Mouse (Mus musculus) Muller cell, postnatal 12 days (primary cell): ENCODE data around the gene Lfng.

Experiments
- DNase-seq: peaks from one replicate; pipeline ENCODE4 v3.0.0-alpha.2; 2015; ENCODE audit errors: inconsistent ontology term

Lfng gene

GRCm38 (mm10) chr5:140616110-140616503 is 9.0 kb downstream of the Lfng start:
- no peak for DNase-seq

GRCm38 (mm10) chr5:140616691-140617090 is 9.6 kb downstream of the Lfng start:
- DNase-seq: peak; percentile 31

- no peak for DNase-seq
Observed at GRCm38 (mm10) chr5:140617714-140618113, 10.6 kb downstream of the Lfng start.

- DNase-seq: peak; percentile 85
Observed at GRCm38 (mm10) chr5:140619151-140619771, 12.1 kb downstream of the Lfng start.

GRCm38 (mm10) chr5:140619895-140620736 is 13.0 kb downstream of the Lfng start:
- DNase-seq: peak; percentile 54

- DNase-seq: no peak
Observed at GRCm38 (mm10) chr5:140621092-140621491, 14.0 kb downstream of the Lfng start.

GRCm38 (mm10) chr5:140621517-140621916 is 14.4 kb downstream of the Lfng start:
- DNase-seq: peak; percentile 39

GRCm38 (mm10) chr5:140622978-140623670 is 16.0 kb downstream of the Lfng start:
- no peak for DNase-seq

GRCm38 (mm10) chr5:140623791-140624190 is 16.7 kb downstream of the Lfng start:
- no peak for DNase-seq

- no peak for DNase-seq
Observed at GRCm38 (mm10) chr5:140624238-140624637, 17.1 kb downstream of the Lfng start.

- DNase-seq: no peak
Observed at GRCm38 (mm10) chr5:140624961-140625360, 17.8 kb downstream of the Lfng start.

GRCm38 (mm10) chr5:140627580-140627979 is 20.5 kb downstream of the Lfng start:
- no peak for DNase-seq

- DNase-seq: no peak
Observed at GRCm38 (mm10) chr5:140628995-140629394, 21.9 kb downstream of the Lfng start.

GRCm38 (mm10) chr5:140633432-140633831 is 26.3 kb downstream of the Lfng start:
- DNase-seq: no peak

GRCm38 (mm10) chr5:140634798-140635722 is 27.9 kb downstream of the Lfng start:
- no peak for DNase-seq

GRCm38 (mm10) chr5:140636316-140637057 is 29.4 kb downstream of the Lfng start:
- no peak for DNase-seq

- DNase-seq: no peak
Observed at GRCm38 (mm10) chr5:140637058-140637410, 29.9 kb downstream of the Lfng start.

GRCm38 (mm10) chr5:140637989-140638388 is 30.9 kb downstream of the Lfng start:
- DNase-seq: no peak

GRCm38 (mm10) chr5:140638484-140638883 is 31.4 kb downstream of the Lfng start:
- DNase-seq: no peak

- DNase-seq: no peak
Observed at GRCm38 (mm10) chr5:140639312-140639711, 32.2 kb downstream of the Lfng start.

- DNase-seq: peak; percentile 85
Observed at GRCm38 (mm10) chr5:140639871-140640270, 32.8 kb downstream of the Lfng start.
